Mouse (Mus musculus) testis, adult 2 months (tissue): ENCODE measurements around the gene Errfi1.

Experiments used
- CTCF ChIP-seq: fragments of 200-500 bp; IDR thresholded peaks from 2 replicates; pipeline ENCODE4 v1.5.1; 2012; ENCODE audit warnings: low read depth, mild to moderate bottlenecking, inconsistent platforms, low read length, moderate library complexity; ENCODE audit not compliant: control insufficient read depth, insufficient read depth, insufficient replicate concordance
- POLR2A ChIP-seq: fragments of 200-500 bp; IDR thresholded peaks from 2 replicates; pipeline ENCODE4 v1.6.1; 2012; ENCODE audit warnings: low read depth, mild to moderate bottlenecking, inconsistent platforms, low read length, moderate library complexity; ENCODE audit not compliant: control insufficient read depth

GRCm38 (mm10) chr4:150862626-150863375 is 9.1 kb downstream of the Errfi1 start:
- TF ChIP-seq CTCF (no peak), POLR2A (no peak)
